Mouse (Mus musculus) embryonic facial prominence, embryonic 13.5 days (tissue): Measurements from ENCODE around the gene Isy1. TPM values are rescaled to one million over a fixed set of nuclear protein-coding genes. Genes with fewer than 3 reads are reported as not detected.

Experiments
- ATAC-seq: fragments of 200-750 bp; cut with Nextera tagmentation; 2 replicates; pipeline ENCODE4 v1.8.0; 2017; ENCODE audit warnings: low read depth; ENCODE audit not compliant: insufficient number of reproducible peaks, insufficient read depth, low FRiP score, low TSS enrichment
- H3K27ac ChIP-seq: fragments of 300-500 bp; sonication (generic); 2 replicates; pipeline ENCODE4 v1.5.1; 2015; ENCODE audit warnings: moderate library complexity, mild to moderate bottlenecking, inconsistent platforms
- H3K27me3 ChIP-seq: fragments of 300-500 bp; sonication (generic); 2 replicates; pipeline ENCODE4 v1.6.1; 2015; ENCODE audit warnings: mild to moderate bottlenecking, inconsistent platforms
- H3K36me3 ChIP-seq: fragments of 300-500 bp; sonication (generic); 2 replicates; pipeline ENCODE4 v1.6.1; 2015; ENCODE audit warnings: mild to moderate bottlenecking, inconsistent platforms
- H3K4me1 ChIP-seq: fragments of 300-500 bp; sonication (generic); 2 replicates; pipeline ENCODE4 v1.6.1; 2015; ENCODE audit warnings: inconsistent platforms
- H3K4me2 ChIP-seq: fragments of 300-500 bp; sonication (generic); 2 replicates; pipeline ENCODE4 v1.6.1; 2015; ENCODE audit warnings: moderate library complexity, mild to moderate bottlenecking, inconsistent platforms
- H3K4me3 ChIP-seq: fragments of 300-500 bp; sonication (generic); 2 replicates; pipeline ENCODE4 v1.5.1; 2015; ENCODE audit warnings: mild to moderate bottlenecking, inconsistent platforms
- H3K9ac ChIP-seq: fragments of 300-500 bp; sonication (generic); 2 replicates; pipeline ENCODE4 v1.6.1; 2015; ENCODE audit warnings: mild to moderate bottlenecking, inconsistent platforms
- H3K9me3 ChIP-seq: fragments of 300-500 bp; sonication (generic); 2 replicates; pipeline ENCODE4 v1.6.1; 2016; ENCODE audit warnings: inconsistent platforms
- WGBS: fragments of 180-500 bp; shearing (Covaris S2); methylation state at CpG from one replicate; pipeline ENCODE4 v1.1.7; 2015; ENCODE audit warnings: mixed read lengths; 5-methylcytosine and 5-hydroxymethylcytosine counted together
- polyA plus RNA-seq: library from polyadenylated mRNA; unstranded; fragments of >200 nt; fragmentation: Nextera tagmentation; extraction: Ambion mirVana; gene quantifications from 2 replicates; pipeline ENCODE4 v1.2.1, GENCODE M21; 2015

Isy1 gene
- polyA plus RNA-seq, 1 experiment from 2014 or later: 58.6 TPM

GRCm38 (mm10) chr6:87797321-87797720 is 41.3 kb downstream of the Isy1 start:
- no peak overlapping the region for H3K9ac ChIP-seq
- no peaks in the 10 kb centered on the region for H3K27me3 ChIP-seq
- peaks cover 9% of the 10 kb centered on the region for H3K36me3 ChIP-seq
- H3K4me2 ChIP-seq: no peak overlapping the region
- no peak overlapping the region for H3K27ac ChIP-seq
- no peak overlapping the region for H3K4me3 ChIP-seq
- no peaks in the 10 kb centered on the region for H3K9me3 ChIP-seq
- no peaks in the 10 kb centered on the region for H3K4me1 ChIP-seq
- no peak for ATAC-seq
- WGBS: 38% methylated on average over 2 of the region's 2 CpGs

DNA sequence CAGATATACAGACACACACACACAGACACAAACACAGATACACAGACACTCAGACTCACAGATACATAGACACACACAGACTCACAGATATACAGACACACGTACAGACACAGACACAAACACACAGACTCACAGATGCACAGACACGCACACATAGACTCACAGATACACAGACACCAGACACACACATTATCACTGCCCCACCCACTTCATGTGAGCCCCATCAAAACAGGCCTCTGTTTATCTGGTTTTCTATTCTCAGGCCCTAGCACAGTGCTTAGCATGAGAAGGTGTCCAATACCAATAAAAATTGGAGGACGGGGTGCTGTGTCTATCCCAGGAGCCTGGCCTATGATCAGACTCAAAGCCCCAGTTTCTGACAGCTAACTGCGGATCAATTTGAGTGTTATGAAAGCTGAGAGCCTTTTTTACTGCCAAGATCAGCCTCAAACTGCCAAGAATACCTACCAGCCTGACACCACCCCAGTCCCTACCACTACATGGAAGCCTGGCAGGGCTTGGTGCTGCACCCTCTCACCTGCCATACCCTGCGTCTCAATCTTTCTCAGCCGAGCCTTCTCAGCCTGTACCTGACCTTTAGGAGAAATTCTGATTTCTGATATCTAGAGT is 42.2 kb downstream of the Isy1 start:
- no peak overlapping the region for H3K4me2 ChIP-seq
- 87% methylated on average over 6 of the region's 6 CpGs for WGBS
- no peak overlapping the region for H3K4me3 ChIP-seq
- H3K36me3 ChIP-seq: peaks cover 18% of the 10 kb centered on the region
- H3K4me1 ChIP-seq: no peaks in the 10 kb centered on the region
- no peak overlapping the region for H3K27ac ChIP-seq
- no peaks in the 10 kb centered on the region for H3K27me3 ChIP-seq
- no peak overlapping the region for H3K9ac ChIP-seq
- no peaks in the 10 kb centered on the region for H3K9me3 ChIP-seq
- no peak for ATAC-seq

DNA sequence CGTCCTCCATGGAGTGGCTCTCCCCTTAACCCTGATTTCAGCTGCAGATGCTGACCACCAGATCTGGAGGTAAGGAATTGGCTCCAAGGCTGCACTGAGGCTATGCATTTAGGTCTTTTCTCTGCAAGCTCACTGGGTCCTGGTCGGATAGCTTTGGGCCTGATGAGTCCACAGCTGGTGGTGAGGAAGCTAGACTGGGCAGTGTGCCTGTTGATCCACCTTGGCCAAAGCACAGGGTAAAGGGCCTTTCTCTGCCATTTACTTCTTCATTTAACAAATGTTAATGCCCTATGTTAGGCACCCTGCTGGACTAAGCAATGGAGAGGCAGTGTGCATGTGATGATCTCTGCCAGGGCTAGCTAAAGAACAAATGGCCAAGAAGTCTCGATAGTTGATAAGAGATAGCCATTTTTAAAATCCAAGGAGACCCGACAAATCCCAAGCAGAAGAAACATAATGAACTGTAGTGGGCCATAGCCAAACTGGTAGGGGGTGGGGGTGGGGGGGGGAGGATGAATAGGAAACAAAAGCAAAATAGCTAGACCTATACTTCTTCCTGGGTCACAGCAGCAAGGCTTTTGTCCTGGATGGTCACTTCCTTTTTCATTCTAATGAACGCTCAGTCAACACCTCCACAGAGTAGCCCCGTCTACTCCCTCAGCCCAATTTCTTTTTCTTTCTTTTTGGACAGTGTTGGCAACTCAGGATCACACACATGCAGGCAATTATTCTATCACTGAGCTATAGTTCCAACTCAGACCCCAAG is 43.0 kb downstream of the Isy1 start:
- no peak overlapping the region for H3K4me3 ChIP-seq
- no peak overlapping the region for H3K27ac ChIP-seq
- no peak overlapping the region for H3K4me2 ChIP-seq
- H3K9ac ChIP-seq: no peak overlapping the region
- WGBS: 75% methylated on average over 6 of the region's 6 CpGs
- no peaks in the 10 kb centered on the region for H3K4me1 ChIP-seq
- no peaks in the 10 kb centered on the region for H3K27me3 ChIP-seq
- no peaks in the 10 kb centered on the region for H3K9me3 ChIP-seq
- ATAC-seq: no peak
- peaks cover 26% of the 10 kb centered on the region for H3K36me3 ChIP-seq

GRCm38 (mm10) chr6:87793821-87794510 is 44.6 kb downstream of the Isy1 start:
- no peak overlapping the region for H3K27ac ChIP-seq
- H3K4me2 ChIP-seq: no peak overlapping the region
- H3K27me3 ChIP-seq: no peaks in the 10 kb centered on the region
- no peak for ATAC-seq
- H3K9me3 ChIP-seq: no peaks in the 10 kb centered on the region
- peaks cover 28% of the 10 kb centered on the region for H3K36me3 ChIP-seq
- peaks cover 8% of the 10 kb centered on the region for H3K4me1 ChIP-seq
- 92% methylated on average over 10 of the region's 10 CpGs for WGBS
- H3K9ac ChIP-seq: no peak overlapping the region
- no peak overlapping the region for H3K4me3 ChIP-seq

DNA sequence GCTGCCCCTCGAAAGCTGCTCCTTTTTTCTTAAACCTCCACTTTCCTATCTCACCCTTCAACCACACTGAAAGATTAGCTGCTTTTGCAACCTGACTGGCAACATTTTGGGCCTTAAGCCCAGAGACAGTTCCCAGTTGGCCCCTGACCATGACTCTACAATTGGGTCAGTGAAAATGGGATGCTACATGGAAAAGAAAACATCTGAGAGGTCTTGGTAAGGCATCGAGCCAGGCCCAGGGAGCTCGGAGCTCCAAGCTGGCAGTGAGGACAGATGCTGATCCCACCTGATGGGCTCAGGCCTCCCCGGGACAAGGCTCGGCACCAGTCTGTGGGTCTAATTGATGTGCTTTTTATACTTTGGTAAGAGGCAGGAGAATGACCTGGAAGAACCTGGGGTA is 46.8 kb downstream of the Isy1 start:
- H3K36me3 ChIP-seq: peaks cover 28% of the 10 kb centered on the region
- H3K4me1 ChIP-seq: peaks cover 10% of the 10 kb centered on the region
- H3K9ac ChIP-seq: no peak overlapping the region
- no peak for ATAC-seq
- no peaks in the 10 kb centered on the region for H3K27me3 ChIP-seq
- H3K4me2 ChIP-seq: no peak overlapping the region
- WGBS: 86% methylated on average over 5 of the region's 5 CpGs
- no peak overlapping the region for H3K4me3 ChIP-seq
- H3K9me3 ChIP-seq: no peaks in the 10 kb centered on the region
- H3K27ac ChIP-seq: no peak overlapping the region

DNA sequence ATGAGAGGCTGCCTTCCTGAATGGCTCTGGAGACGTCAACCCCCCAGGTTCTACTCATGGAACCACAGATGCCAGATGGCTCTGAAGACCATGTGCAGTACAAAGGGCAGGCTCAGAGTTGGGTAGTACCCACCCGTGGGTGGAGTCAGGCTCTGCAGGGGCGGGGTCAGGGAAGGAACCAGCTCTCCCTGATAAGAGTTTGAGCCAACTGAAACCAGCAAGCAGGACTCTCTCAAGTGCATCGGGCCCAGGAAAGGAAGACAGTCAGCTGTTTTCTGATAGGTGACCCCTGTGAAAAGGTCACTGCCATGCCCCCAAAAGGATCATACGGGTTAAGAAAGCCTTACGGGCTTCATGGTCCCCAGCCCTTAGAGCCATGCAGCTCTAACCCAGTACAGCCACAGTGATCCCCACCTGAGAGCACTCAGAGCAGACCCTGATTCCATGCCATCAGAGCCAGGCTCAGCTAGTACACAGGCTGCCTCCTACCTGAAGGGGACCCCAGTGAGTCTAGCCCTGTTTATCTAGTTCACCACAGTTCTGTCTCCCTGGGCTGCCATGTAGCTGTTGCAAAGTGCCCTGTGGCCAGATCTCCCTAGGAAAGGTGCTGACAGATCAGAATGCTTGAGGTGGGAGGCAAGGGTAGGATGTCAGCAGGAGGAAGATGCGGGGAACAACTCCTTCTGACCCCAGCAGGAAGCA is 47.7 kb downstream of the Isy1 start:
- H3K4me1 ChIP-seq: peaks cover 10% of the 10 kb centered on the region
- WGBS: 73% methylated on average over 7 of the region's 7 CpGs
- no peak overlapping the region for H3K4me2 ChIP-seq
- no peak overlapping the region for H3K9ac ChIP-seq
- H3K36me3 ChIP-seq: peaks cover 28% of the 10 kb centered on the region
- H3K27me3 ChIP-seq: no peaks in the 10 kb centered on the region
- no peak for ATAC-seq
- no peak overlapping the region for H3K4me3 ChIP-seq
- H3K27ac ChIP-seq: no peak overlapping the region
- no peaks in the 10 kb centered on the region for H3K9me3 ChIP-seq

DNA sequence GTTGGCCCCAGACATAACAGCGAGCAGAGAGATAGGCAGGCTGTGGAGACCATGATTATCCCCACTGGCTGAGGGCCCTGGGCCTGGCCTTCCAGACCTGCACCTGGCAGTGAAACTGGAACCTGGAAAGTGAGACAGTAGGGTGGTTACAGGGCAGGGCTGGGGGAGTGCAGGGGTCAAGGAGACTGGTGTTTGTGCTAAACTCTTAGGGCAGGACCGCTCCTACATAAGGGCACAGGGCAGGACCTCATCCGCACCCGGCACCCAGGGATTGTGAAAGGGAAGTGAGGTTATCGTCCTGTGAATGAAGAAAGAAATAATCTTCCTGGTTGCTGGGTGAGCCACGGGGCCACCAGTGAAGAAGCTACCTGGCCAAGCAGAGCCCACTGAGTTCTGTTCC is 48.8 kb downstream of the Isy1 start:
- no peaks in the 10 kb centered on the region for H3K27me3 ChIP-seq
- no peaks in the 10 kb centered on the region for H3K9me3 ChIP-seq
- H3K36me3 ChIP-seq: peaks cover 28% of the 10 kb centered on the region
- no peak overlapping the region for H3K4me2 ChIP-seq
- H3K4me1 ChIP-seq: peaks cover 10% of the 10 kb centered on the region
- no peak for ATAC-seq
- WGBS: 95% methylated on average over 6 of the region's 6 CpGs
- H3K9ac ChIP-seq: peak overlapping the region; percentile 49; the same call in 1 of the 2 replicates
- H3K27ac ChIP-seq: no peak overlapping the region
- no peak overlapping the region for H3K4me3 ChIP-seq

GRCm38 (mm10) chr6:87788896-87789587 is 49.6 kb downstream of the Isy1 start:
- Histone ChIP-seq H3K4me3 (no peak overlapping the region), H3K9ac (peak overlapping the region; percentile 49), H3K9me3 (no peaks in the 10 kb centered on the region), H3K4me1 (peaks cover 10% of the 10 kb centered on the region), H3K36me3 (peaks cover 28% of the 10 kb centered on the region), H3K27ac (no peak overlapping the region), H3K4me2 (no peak overlapping the region), H3K27me3 (no peaks in the 10 kb centered on the region)
- no peak for ATAC-seq
- WGBS: 60% methylated on average over 5 of the region's 5 CpGs

GRCm38 (mm10) chr6:87788266-87788895 is 50.2 kb downstream of the Isy1 start:
- peaks cover 10% of the 10 kb centered on the region for H3K4me1 ChIP-seq

DNA sequence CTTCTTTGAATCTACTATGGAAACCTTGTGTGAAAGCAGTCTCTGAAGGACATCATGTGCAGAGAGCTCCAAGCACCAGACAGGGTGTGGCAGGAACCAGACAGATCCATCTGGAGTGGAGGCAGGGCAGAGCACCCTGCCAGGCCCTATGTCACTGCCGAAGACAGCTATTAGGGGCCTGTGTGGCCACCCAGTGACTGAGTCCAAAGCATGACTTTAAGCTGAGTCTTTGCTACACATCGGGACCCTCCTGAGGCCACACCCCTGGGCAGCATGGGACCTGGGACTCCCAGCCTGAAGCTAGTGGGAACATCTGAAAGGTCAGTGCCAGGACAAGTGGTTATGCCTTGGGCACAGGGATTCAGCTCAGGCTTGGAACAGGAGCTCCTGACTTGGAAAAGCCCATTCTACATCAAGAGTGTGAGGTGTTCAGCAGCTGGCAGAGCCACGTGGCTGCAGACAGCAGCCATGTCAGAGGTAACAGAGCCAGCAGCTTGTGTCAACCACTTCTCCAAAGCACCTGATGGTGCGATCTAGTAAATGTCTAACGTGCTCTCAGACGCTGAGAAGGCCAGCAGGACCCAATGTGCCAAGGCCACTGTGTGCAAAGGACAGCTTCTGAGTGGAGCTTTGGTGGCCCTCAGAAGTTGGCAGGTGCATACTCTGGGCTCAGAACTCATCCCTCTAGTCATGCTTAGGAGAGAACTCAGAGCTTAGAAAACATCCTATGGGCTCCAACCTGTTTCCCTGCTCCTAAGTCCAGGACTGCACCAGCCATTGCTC is 51.3 kb downstream of the Isy1 start:
- no peak overlapping the region for H3K4me3 ChIP-seq
- H3K27me3 ChIP-seq: no peaks in the 10 kb centered on the region
- peaks cover 18% of the 10 kb centered on the region for H3K36me3 ChIP-seq
- H3K9ac ChIP-seq: no peak overlapping the region
- H3K4me2 ChIP-seq: no peak overlapping the region
- H3K9me3 ChIP-seq: no peaks in the 10 kb centered on the region
- H3K27ac ChIP-seq: no peak overlapping the region
- WGBS: 85% methylated on average over 6 of the region's 6 CpGs
- H3K4me1 ChIP-seq: peaks cover 10% of the 10 kb centered on the region
- ATAC-seq: no peak

More at GRCm38 (mm10) chr6:87788266-87788895, 50.2 kb downstream of the Isy1 start:
- WGBS: 83% methylated on average over 9 of the region's 9 CpGs
- H3K4me3 ChIP-seq: no peak overlapping the region
- peaks cover 28% of the 10 kb centered on the region for H3K36me3 ChIP-seq
- no peak overlapping the region for H3K4me2 ChIP-seq
- no peak overlapping the region for H3K9ac ChIP-seq
- H3K9me3 ChIP-seq: no peaks in the 10 kb centered on the region
- H3K27me3 ChIP-seq: no peaks in the 10 kb centered on the region
- no peak overlapping the region for H3K27ac ChIP-seq
- ATAC-seq: no peak
